Mouse (Mus musculus): ENCODE results near the gene Znhit1. TPM values are rescaled to one million over a fixed set of nuclear protein-coding genes. Genes with fewer than 3 reads are reported as not detected.
A peak's percentile ranks its signal among the peaks of the same experiment; 100 is the strongest.

Gene Znhit1
- polyA plus RNA-seq, 1 experiment = 52.4 TPM

- DNase-seq (ENCODE audit: low read depth) = peak; percentile 85
These were observed 1.1 kb downstream of the Znhit1 start, which contains the start of gene Plod3 for GRCm38 (mm10) chr5:136986695-136987137. Gene Plod3 (plus strand): TSS chr5:136987019.

- no peak for DNase-seq (ENCODE audit: low read depth)
These were observed 3.0 kb downstream of the Znhit1 start for GRCm38 (mm10) chr5:136984828-136985227.

- DNase-seq (ENCODE audit: low read depth) = no peak
These were observed 5.4 kb downstream of the Znhit1 start for GRCm38 (mm10) chr5:136982338-136982930.

DNA sequence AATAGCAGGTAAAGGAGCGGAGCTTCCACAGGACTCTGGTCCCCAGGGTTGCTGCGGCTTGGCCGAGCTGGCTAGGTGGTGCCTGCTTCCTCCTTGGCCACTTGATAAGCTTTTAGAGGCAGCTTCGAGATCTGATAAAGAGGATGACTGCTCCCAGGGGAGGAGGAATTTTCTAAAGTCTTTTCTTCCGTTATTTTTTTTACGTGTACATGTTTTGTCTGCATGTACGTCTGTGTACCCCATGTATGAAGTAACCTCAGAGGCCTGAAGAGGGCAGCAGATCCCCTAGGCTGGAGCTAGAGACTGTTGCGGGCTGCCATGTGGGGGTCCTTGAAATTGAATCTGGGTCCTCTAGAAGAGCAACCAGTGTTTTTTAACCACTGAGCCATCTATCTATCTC lies 6.8 kb downstream of the Znhit1 start:
- DNase-seq (ENCODE audit: low read depth) = no peak

DNA sequence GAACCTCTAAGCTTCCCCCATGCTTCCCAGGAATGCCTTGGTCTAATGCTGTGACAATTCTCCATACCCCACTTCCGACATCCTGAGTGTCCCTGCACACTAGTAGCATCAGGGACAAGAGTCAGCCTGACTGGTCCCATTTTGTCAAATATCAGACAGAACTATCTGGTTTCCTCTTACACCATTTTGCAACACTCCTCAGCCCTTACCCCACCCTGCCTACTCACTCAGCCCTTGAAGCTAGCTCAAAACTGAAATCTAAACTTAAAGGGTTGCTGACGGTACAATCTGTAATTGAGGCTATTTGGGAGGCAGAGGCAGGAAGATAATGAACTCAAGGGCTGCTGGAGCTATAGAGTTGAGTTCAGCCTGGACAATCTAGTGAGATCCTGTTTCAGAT lies 8.1 kb downstream of the Znhit1 start:
- DNase-seq (ENCODE audit: low read depth) = no peak

GRCm38 (mm10) chr5:136977769-136978168 lies 10.1 kb downstream of the Znhit1 start:
- DNase-seq (ENCODE audit: low read depth) = no peak

DNA sequence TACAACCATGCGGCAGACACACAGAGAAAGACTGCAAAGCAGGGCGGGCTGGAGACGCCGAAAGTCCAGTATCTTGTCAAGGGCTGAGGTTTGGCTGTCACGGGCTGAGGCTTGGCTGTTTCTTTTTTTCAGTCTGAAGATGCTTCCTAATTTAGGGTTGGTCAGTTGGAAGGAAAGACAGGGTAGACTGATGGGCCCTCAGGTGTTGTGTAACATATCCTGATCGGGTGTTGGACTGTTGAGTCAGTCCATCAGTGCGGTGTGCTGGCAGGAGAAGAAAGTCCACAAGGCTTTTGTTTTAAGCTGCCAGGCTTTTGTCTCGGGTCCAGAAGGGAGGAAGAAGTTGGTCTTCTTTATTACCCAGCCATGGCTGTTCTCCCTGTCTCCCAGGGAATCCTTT lies 14.2 kb downstream of the Znhit1 start:
- DNase-seq (ENCODE audit: low read depth) = no peak

DNA sequence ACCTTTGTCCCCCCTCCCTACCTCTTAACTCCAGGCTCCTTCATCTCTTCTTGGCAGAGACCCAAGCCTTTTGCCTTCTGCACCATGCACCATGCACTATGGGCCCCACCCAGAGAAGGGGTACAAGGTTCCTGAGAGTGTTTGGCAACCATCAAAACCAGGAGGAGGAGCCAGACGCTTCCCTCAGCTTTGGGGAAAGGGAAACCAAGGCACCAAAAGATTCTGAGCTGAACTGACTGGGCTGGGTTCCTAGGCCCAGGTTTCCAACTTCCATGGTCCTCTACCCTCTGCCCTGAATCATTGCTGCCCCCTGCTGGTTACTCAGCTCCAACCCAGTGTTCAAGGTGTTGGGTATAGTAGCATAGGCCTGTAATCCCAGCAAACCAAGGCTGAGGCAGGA lies 17.1 kb downstream of the Znhit1 start:
- no peak for DNase-seq (ENCODE audit: low read depth)

GRCm38 (mm10) chr5:136967592-136967991 lies 20.2 kb downstream of the Znhit1 start:
- DNase-seq (ENCODE audit: low read depth) = no peak

- no peak for DNase-seq (ENCODE audit: low read depth)
These were observed 20.9 kb downstream of the Znhit1 start for GRCm38 (mm10) chr5:136966861-136967455.

- no peak for DNase-seq (ENCODE audit: low read depth)
These were observed 21.5 kb downstream of the Znhit1 start, which contains the start of gene Cldn15 for GRCm38 (mm10) chr5:136966331-136966730. Gene Cldn15 (plus strand): TSS chr5:136966616.

GRCm38 (mm10) chr5:136965686-136966085 lies 22.1 kb downstream of the Znhit1 start:
- DNase-seq (ENCODE audit: low read depth) = no peak

DNA sequence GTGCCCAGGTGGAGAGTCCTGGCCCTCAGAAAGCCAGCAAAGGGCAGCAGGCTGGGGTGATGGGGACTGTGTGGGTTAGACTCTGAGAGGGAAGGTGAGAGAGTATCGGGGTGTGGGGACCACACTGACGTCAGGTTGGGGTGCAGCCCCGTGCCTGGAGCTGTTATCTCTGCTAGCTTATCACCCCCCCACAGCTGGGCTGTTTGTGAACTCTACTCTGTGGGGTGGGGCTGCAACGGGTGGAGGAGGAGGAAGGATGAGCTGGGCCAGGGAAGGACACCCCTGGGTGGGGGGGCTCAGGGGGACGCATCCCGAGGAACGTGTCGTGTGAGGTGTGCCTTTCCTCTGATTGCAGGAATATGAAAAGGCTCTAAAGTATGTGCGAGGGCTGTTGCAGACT lies 22.6 kb downstream of the Znhit1 start:
- no peak for DNase-seq (ENCODE audit: low read depth)

GRCm38 (mm10) chr5:136962966-136963540 lies 24.8 kb downstream of the Znhit1 start:
- no peak for DNase-seq (ENCODE audit: low read depth)

DNA sequence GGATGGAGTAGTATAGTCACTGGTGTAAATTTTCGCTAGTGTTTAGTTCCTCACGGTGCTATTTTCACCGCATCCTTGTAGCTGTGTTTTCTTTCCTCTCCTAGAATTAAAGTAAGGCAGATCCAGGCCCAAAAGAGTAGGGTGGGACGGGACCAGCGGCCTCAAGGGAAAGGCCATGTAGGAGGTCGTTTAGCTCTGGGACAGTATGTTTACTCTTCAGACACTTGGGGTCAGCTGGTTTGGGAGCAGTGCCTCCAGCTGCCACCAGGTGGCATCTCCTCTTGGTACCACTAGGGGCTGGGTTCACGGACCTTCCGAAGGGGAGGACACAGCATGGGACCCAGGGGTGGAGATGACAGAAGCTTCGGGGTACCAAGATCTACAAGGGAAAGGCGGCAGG lies 25.3 kb downstream of the Znhit1 start:
- DNase-seq (ENCODE audit: low read depth) = no peak

DNA sequence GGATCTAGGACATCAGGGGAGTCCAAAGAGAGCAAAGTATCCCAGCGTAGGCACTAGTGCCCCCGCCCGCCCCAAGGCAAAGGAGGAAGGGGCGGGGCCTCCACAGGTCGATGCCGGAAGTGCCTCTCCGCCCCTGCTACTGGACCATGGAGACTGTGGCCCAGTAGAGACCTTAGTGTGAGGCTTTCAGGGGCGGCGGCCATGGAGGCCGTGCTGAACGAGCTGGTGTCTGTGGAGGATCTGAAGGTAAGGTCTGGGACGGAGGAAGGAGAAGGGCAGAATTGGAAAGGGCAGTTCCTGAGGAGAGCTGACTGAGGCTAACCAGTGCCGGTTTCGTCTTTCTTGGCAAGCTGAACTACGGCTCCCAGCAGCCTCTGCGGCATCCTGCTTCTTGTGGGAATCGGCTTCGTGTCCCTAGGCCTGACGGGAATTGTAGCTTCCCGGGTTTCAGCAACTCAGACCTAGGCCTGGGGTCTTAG lies 25.8 kb downstream of the Znhit1 start:
- peak; percentile 63 for DNase-seq (ENCODE audit: low read depth)

GRCm38 (mm10) chr5:136961334-136961982 lies 26.4 kb downstream of the Znhit1 start:
- DNase-seq (ENCODE audit: low read depth) = no peak

GRCm38 (mm10) chr5:136960053-136960452 lies 27.8 kb downstream of the Znhit1 start:
- DNase-seq (ENCODE audit: low read depth) = no peak

GRCm38 (mm10) chr5:136958991-136959605 lies 28.7 kb downstream of the Znhit1 start:
- DNase-seq (ENCODE audit: low read depth) = no peak

GRCm38 (mm10) chr5:136957250-136957649 lies 30.6 kb downstream of the Znhit1 start:
- peak; percentile 65 for DNase-seq (ENCODE audit: low read depth)

DNA sequence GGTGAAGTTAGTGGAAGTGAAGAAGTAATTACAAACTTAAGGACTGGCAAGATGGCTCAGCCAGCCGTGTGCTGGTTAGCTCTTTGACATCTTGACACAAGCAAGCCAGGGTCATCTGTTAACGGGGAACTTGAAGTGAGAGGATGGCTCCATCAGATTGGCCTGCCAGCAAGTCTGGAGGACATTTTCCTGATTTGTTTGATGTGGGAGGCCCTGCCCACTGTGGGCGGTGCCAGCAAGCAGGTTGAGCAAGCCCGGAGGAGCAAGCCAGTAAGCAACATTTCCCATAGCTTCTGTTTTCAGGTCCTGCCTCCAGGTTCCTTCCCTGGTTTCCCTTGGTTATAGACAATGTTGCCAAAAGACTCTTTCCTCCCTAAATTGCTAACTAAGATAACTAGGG lies 32.2 kb downstream of the Znhit1 start:
- DNase-seq (ENCODE audit: low read depth) = no peak

DNA sequence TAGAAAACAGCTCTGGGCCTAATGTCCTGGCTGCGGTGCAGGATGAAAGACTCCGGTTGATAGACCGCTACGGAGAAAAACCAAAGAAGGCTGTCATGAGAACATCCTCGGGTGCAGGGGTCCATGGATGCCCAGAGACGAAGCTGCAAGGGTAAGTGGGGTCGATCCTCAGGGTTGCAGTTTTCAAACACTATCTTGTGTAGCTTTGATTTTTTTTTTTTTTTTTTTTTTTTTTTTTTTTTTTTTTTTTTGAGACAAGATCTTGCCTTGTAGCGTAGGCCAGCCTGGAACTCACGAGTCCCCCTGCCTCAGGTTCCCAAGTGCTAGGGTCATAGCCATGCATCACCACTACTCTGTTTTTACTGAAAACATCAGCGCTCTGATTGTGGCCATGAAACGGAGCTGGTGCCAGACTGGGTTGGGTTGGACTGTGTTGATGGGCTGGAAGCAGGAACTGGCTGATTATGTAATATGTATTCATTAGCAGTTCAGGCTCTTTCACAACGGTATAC lies 34.3 kb downstream of the Znhit1 start:
- no peak for DNase-seq (ENCODE audit: low read depth)
